Comparison of ENCODE assay signal across 20 mouse cellular contexts in the genomic region with DNA sequence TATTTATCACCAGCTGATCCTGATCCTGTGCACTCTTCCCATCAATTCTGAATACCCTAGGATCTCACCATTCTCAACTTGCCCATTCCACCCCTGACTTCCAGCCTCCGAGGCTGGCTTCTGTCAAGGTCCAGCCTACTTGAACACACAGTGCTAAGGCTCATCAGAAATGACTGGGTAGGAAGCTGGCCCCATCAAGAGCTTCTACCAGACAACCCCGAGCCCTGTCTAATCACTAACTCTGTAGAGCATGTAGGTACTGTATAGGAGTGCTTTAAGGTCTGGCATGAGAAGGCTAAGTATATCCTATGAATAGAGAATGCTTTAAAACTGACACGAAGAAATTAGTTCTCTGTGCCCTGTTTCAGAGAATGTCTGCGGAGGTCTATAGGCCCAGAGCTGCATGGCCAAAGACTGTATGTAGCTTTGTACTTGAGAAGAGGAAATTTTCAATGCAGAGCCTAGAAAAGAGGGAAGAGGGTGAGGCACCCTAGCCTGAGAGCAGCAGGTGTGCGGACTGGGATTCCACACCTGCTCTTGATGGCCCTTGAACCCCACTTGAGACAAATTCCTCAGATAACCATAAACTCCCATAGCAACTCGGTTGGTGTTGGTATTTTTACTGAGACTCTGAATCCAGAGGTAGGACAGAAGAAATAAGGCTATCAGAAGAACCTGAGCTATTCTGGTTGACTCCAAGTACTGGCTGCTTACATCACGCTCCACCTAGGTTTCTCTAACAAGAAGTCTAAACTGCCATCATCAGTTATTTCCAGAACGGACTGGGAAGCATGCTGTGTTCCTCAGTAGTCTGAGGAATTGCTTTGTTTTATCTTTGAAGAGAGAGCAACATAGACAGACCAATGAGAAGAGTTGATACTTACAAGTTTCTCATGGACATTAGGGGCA. TPM values are rescaled to one million over a fixed set of nuclear protein-coding genes. Genes with fewer than 3 reads are reported as not detected.
A peak's percentile ranks its signal among the peaks of the same experiment; 100 is the strongest.
DNase-seq lines count a peak whose midpoint lies in the region; ATAC-seq and TF ChIP-seq lines count a peak whose summit lies in the region.
"Had no signal": no experiment of that assay in that cellular context is flagged by ENCODE, and none has a peak within 500 bp of the region (broad histone marks: within the 10 kb centered on the region; RNA-seq: fewer than 3 reads in every experiment).

No protein-coding gene starts in this region.

- TF ChIP-seq POLR2A in cerebellum, adult 2 months (IDR thresholded peaks at IDR 0.05; ENCODE audit: borderline replicate concordance, insufficient read depth, low read length), result no peak

- H3K4me1 ChIP-seq in intestine, embryonic 15.5 days (replicated peaks), result no peaks in the 10 kb centered on the region
- no peaks in the 10 kb centered on the region for H3K4me1 ChIP-seq in intestine, embryonic 16.5 days (ENCODE audit: control insufficient read depth, insufficient read depth, low read length)
- H3K4me1 ChIP-seq in lung, embryonic 15.5 days, result 0 out of 2 replicates have a peak, but pooled peaks cover 4% of the 10 kb centered on the region
- H3K4me1 ChIP-seq in cerebellum, adult 2 months (ENCODE audit: control insufficient read depth, insufficient read depth, low read length), result no peaks in the 10 kb centered on the region

- ATAC-seq in intestine, embryonic 15.5 days, result peak; percentile 41; the same call in 1 of the 2 replicates
- ATAC-seq in intestine, embryonic 16.5 days, result peak; percentile 63
- ATAC-seq in lung, embryonic 15.5 days (ENCODE audit: borderline replicate concordance, extremely low read depth, low FRiP score, low TSS enrichment), result peak; percentile 88
- ATAC-seq: forebrain, embryonic 14.5 days had no signal

- H3K4me2 ChIP-seq in intestine, embryonic 15.5 days (replicated peaks), result no peak overlapping the region
- H3K4me2 ChIP-seq in intestine, embryonic 16.5 days (ENCODE audit: low read depth, low read length), result no peak overlapping the region
- H3K4me2 ChIP-seq in lung, embryonic 15.5 days, result no peak overlapping the region
- H3K4me2 ChIP-seq: hindbrain, embryonic 13.5 days had no signal

- H3K36me3 ChIP-seq in intestine, embryonic 15.5 days, result no peaks in the 10 kb centered on the region
- H3K36me3 ChIP-seq in intestine, embryonic 16.5 days (ENCODE audit: control insufficient read depth, insufficient read depth, low read length), result no peaks in the 10 kb centered on the region
- H3K36me3 ChIP-seq in lung, embryonic 15.5 days, result no peaks in the 10 kb centered on the region
- H3K36me3 ChIP-seq: embryonic facial prominence, embryonic 10.5 days; heart, embryonic 10.5 days; hindbrain, embryonic 13.5 days had no signal

- TF ChIP-seq CTCF in cerebellum, adult 2 months (IDR thresholded peaks at IDR 0.05; ENCODE audit: borderline replicate concordance, insufficient read depth, low read depth, low read length), result no peak

- peaks cover 4% of the 10 kb centered on the region for H3K27me3 ChIP-seq in intestine, embryonic 15.5 days (replicated peaks)
- peaks cover 7% of the 10 kb centered on the region for H3K27me3 ChIP-seq in intestine, embryonic 16.5 days (replicated peaks; ENCODE audit: control insufficient read depth, insufficient read depth, low read length)
- H3K27me3 ChIP-seq in lung, embryonic 15.5 days, result peaks cover 10% of the 10 kb centered on the region; the same call in 1 of the 2 replicates
- H3K27me3 ChIP-seq in cerebellum, adult 2 months (ENCODE audit: control insufficient read depth, insufficient read depth, low read length), result no peaks in the 10 kb centered on the region; the same call in 1 of the 2 replicates

- no peaks in the 10 kb centered on the region for H3K9me3 ChIP-seq in intestine, embryonic 15.5 days
- H3K9me3 ChIP-seq in intestine, embryonic 16.5 days (ENCODE audit: control insufficient read depth, low read length), result no peaks in the 10 kb centered on the region
- no peaks in the 10 kb centered on the region for H3K9me3 ChIP-seq in lung, embryonic 15.5 days
- H3K9me3 ChIP-seq: embryonic facial prominence, embryonic 10.5 days; heart, embryonic 10.5 days; hindbrain, embryonic 13.5 days had no signal

- DNase-seq in lung, postnatal 14 days, result peak; percentile 70
- DNase-seq in adipocyte (ENCODE audit: low spot score), result no peak
- DNase-seq in cerebellum, adult 2 months, result no peak
- no peak for DNase-seq in cerebellum, adult 11-12 months
- DNase-seq in right cerebral cortex, postnatal 25 days, result no peak
- DNase-seq: adrenal gland, adult 8-10 months; adrenal gland, postnatal 36 days; cerebellum, adult 9-11 months; cerebellum, postnatal 36 days; gastrocnemius, adult 2 months; gastrocnemius, postnatal 36 days; heart, adult 18-20 months; heart, postnatal 14 days had no signal

- H3K9ac ChIP-seq in intestine, embryonic 15.5 days, result no peak overlapping the region
- H3K9ac ChIP-seq in intestine, embryonic 16.5 days (ENCODE audit: low read depth, low read length), result no peak overlapping the region
- no peak overlapping the region for H3K9ac ChIP-seq in lung, embryonic 15.5 days
- H3K9ac ChIP-seq: hindbrain, embryonic 13.5 days had no signal

- 76% methylated on average over 8 of the region's 8 CpGs for WGBS in intestine, embryonic 15.5 days
- WGBS in intestine, embryonic 16.5 days, result 78% methylated on average over 8 of the region's 8 CpGs
- 51% methylated on average over 8 of the region's 8 CpGs for WGBS in lung, embryonic 15.5 days
- 86% methylated on average over 8 of the region's 8 CpGs for whole genome bisulfite sequencing in cerebellum, adult 2 months

- H3K4me3 ChIP-seq in intestine, embryonic 15.5 days (replicated peaks), result no peak overlapping the region
- H3K4me3 ChIP-seq in intestine, embryonic 16.5 days (ENCODE audit: low read length), result no peak overlapping the region
- H3K4me3 ChIP-seq in lung, embryonic 15.5 days, result no peak overlapping the region
- no peak overlapping the region for H3K4me3 ChIP-seq in cerebellum, adult 2 months (replicated peaks; ENCODE audit: insufficient read depth, low read depth, low read length)
- H3K4me3 ChIP-seq: embryonic facial prominence, embryonic 10.5 days; gastrocnemius, adult 2 months; heart, embryonic 10.5 days; hindbrain, embryonic 13.5 days had no signal

- H3K27ac ChIP-seq in intestine, embryonic 15.5 days, result no peak overlapping the region
- H3K27ac ChIP-seq in intestine, embryonic 16.5 days (ENCODE audit: low read length), result no peak overlapping the region
- H3K27ac ChIP-seq in lung, embryonic 15.5 days, result peak overlapping the region; percentile 89
- no peak overlapping the region for H3K27ac ChIP-seq in cerebellum, adult 2 months (ENCODE audit: insufficient read depth, low read length)
- H3K27ac ChIP-seq: embryonic facial prominence, embryonic 10.5 days; gastrocnemius, adult 2 months; heart, embryonic 10.5 days; hindbrain, embryonic 13.5 days had no signal

RNA-seq across cellular contexts. Expression of a gene that starts 28.7 kb away (rescaled TPM):
- 5.4 and 5.8 TPM in 2 replicates for polyA plus RNA-seq in intestine, embryonic 15.5 days (2015; fragmentation: Nextera tagmentation; extraction: Ambion mirVana)
- 3.4 and 4.1 TPM in 2 replicates for polyA plus RNA-seq in intestine, embryonic 16.5 days (2015; fragmentation: Nextera tagmentation; extraction: Ambion mirVana)
- polyA plus RNA-seq in lung, embryonic 15.5 days (2015; fragmentation: Nextera tagmentation; extraction: Ambion mirVana), result 38.4 and 40.6 TPM in 2 replicates
- not detected in 2 replicates for polyA plus RNA-seq in cerebellum, adult 2 months (2012; rRNA removed)
